22 mouse cellular contexts compared by ENCODE assay signal in genomic region chr14:30670161-30670560, GRCm38 (mm10). TPM values are rescaled to one million over a fixed set of nuclear protein-coding genes. Genes with fewer than 3 reads are reported as not detected.
DNase-seq lines count a peak whose midpoint lies in the region; ATAC-seq and TF ChIP-seq lines count a peak whose summit lies in the region.
"Had no signal": no experiment of that assay in that cellular context is flagged by ENCODE, and none has a peak within 500 bp of the region (broad histone marks: within the 10 kb centered on the region; RNA-seq: fewer than 3 reads in every experiment).

No protein-coding gene starts in this region.

- ATAC-seq in megakaryocyte, adult 5-6 weeks (ENCODE audit: poor library complexity, severe bottlenecking): no peak
- ATAC-seq in intestine, postnatal 0 days: no peak
- ATAC-seq: activated CD4-positive, CD25-positive, alpha-beta regulatory T cell, adult 4 months; CD4-positive, CD25-positive, alpha-beta regulatory T cell, adult 4 months; forebrain, embryonic 13.5 days; forebrain, embryonic 15.5 days; forebrain, postnatal 0 days; Patski had no signal

- WGBS in intestine, postnatal 0 days: 90% methylated on average over 6 of the region's 6 CpGs

- no peak for TF ChIP-seq CTCF in intestine, postnatal 0 days (IDR thresholded peaks at IDR 0.05; ENCODE audit: low read depth)

- DNase-seq in adrenal gland, adult (ENCODE audit: inconsistent age in 2 of 2, low spot score in 1 of 2): peak; percentile 77 to 81
- DNase-seq in adrenal gland, postnatal 4 days (ENCODE audit: low spot score in 2 of 2): no peak
- DNase-seq in adrenal gland, adult 2 months: peak; percentile 77
- DNase-seq in adrenal gland, postnatal 10 days: peak; percentile 54
- peak; percentile 50 for DNase-seq in adrenal gland, postnatal 25 days
- DNase-seq in kidney, postnatal 4 days: no peak
- DNase-seq: B cell, adult 2 months; cerebellum, adult 11-12 months; cerebellum, adult 2 months; cerebellum, adult 9-10 months; cerebellum, postnatal 10 days; cerebellum, postnatal 25 days; forebrain, postnatal 0 days had no signal

- H3K9ac ChIP-seq in intestine, postnatal 0 days (ENCODE audit: low read depth, low read length): no peak overlapping the region
- H3K9ac ChIP-seq: forebrain, embryonic 13.5 days; forebrain, embryonic 15.5 days; forebrain, postnatal 0 days had no signal

- no peaks in the 10 kb centered on the region for H3K4me1 ChIP-seq in intestine, postnatal 0 days (replicated peaks; ENCODE audit: control insufficient read depth, insufficient read depth, low read length)
- H3K4me1 ChIP-seq: forebrain, embryonic 13.5 days; forebrain, embryonic 15.5 days had no signal

- no peaks in the 10 kb centered on the region for H3K9me3 ChIP-seq in intestine, postnatal 0 days (ENCODE audit: control insufficient read depth)
- H3K9me3 ChIP-seq: forebrain, embryonic 13.5 days; forebrain, embryonic 15.5 days; G1E had no signal

- H3K27me3 ChIP-seq in intestine, postnatal 0 days (replicated peaks; ENCODE audit: control insufficient read depth, insufficient read depth, low read length): no peaks in the 10 kb centered on the region
- H3K27me3 ChIP-seq: CH12.LX; forebrain, embryonic 13.5 days; forebrain, embryonic 15.5 days; Patski had no signal

- H3K4me3 ChIP-seq in intestine, postnatal 0 days (ENCODE audit: low read depth, low read length): no peak overlapping the region
- H3K4me3 ChIP-seq: forebrain, embryonic 13.5 days; forebrain, embryonic 15.5 days had no signal

- peaks cover 68% of the 10 kb centered on the region for H3K36me3 ChIP-seq in intestine, postnatal 0 days (ENCODE audit: control insufficient read depth, insufficient read depth)

- no peak overlapping the region for H3K4me2 ChIP-seq in intestine, postnatal 0 days (replicated peaks; ENCODE audit: low read depth)
- H3K4me2 ChIP-seq: forebrain, embryonic 13.5 days; forebrain, embryonic 15.5 days had no signal

- no peak overlapping the region for H3K27ac ChIP-seq in intestine, postnatal 0 days (ENCODE audit: low read depth, low read length)
- H3K27ac ChIP-seq: forebrain, embryonic 13.5 days; forebrain, embryonic 15.5 days had no signal

RNA-seq across cellular contexts. Expression of gene Rft1, which starts 16.0 kb away (rescaled TPM):
- 10 to 100 TPM; 32.8 to 36.3 TPM for total RNA-seq in adrenal gland, postnatal 4 days (2021)
- 10 to 100 TPM; 24.7 to 25.4 TPM for total RNA-seq in adrenal gland, adult 2 months (2021)
- polyA plus RNA-seq in adrenal gland, adult 2 months (2012; rRNA removed): 16.3 and 17.1 TPM in 2 replicates
- 10 to 100 TPM; 21.2 to 24.2 TPM for total RNA-seq in adrenal gland, postnatal 10 days (2021)
- 23.7 and 32.8 TPM in 2 replicates for total RNA-seq in adrenal gland, postnatal 25 days (2021)
- total RNA-seq in megakaryocyte, adult 5-6 weeks (2015): 7.4 and 11.0 TPM in 2 replicates
- total RNA-seq in megakaryocyte, adult 5-6 weeks (2017): 12.8 TPM in 2 replicates
- polyA plus RNA-seq in intestine, postnatal 0 days (2015; fragmentation: Nextera tagmentation; extraction: Ambion mirVana): 8.4 and 9.0 TPM in 2 replicates

RNA-seq across cellular contexts. Expression of gene Prkcd, which starts 44.2 kb away (rescaled TPM):
- total RNA-seq in adrenal gland, postnatal 4 days (2021): 100 to 1,000 TPM; 197 to 224 TPM
- total RNA-seq in adrenal gland, adult 2 months (2021): 100 to 1,000 TPM in 1 of 2 experiments, 10 to 100 TPM in 1; 83.4 to 367 TPM
- 266 and 407 TPM in 2 replicates for polyA plus RNA-seq in adrenal gland, adult 2 months (2012; rRNA removed)
- 100 to 1,000 TPM in 1 of 2 experiments, 10 to 100 TPM in 1; 80.9 to 129 TPM for total RNA-seq in adrenal gland, postnatal 10 days (2021)
- total RNA-seq in adrenal gland, postnatal 25 days (2021): 210 and 237 TPM in 2 replicates
- total RNA-seq in megakaryocyte, adult 5-6 weeks (2015): 274 and 291 TPM in 2 replicates
- total RNA-seq in megakaryocyte, adult 5-6 weeks (2017): 424 and 451 TPM in 2 replicates
- polyA plus RNA-seq in intestine, postnatal 0 days (2015; fragmentation: Nextera tagmentation; extraction: Ambion mirVana): 54.7 and 60.6 TPM in 2 replicates

RNA-seq across cellular contexts. Expression of gene Sfmbt1, which starts 44.5 kb away (rescaled TPM):
- 10 to 100 TPM; 29.2 to 30.2 TPM for total RNA-seq in adrenal gland, postnatal 4 days (2021)
- 10 to 100 TPM; 20.9 to 27.0 TPM for total RNA-seq in adrenal gland, adult 2 months (2021)
- polyA plus RNA-seq in adrenal gland, adult 2 months (2012; rRNA removed): 0.66 and 0.81 TPM in 2 replicates
- total RNA-seq in adrenal gland, postnatal 10 days (2021): 10 to 100 TPM; 24.9 to 25.5 TPM
- total RNA-seq in adrenal gland, postnatal 25 days (2021): 28.4 and 35.0 TPM in 2 replicates
- 6.5 and 7.0 TPM in 2 replicates for total RNA-seq in megakaryocyte, adult 5-6 weeks (2015)
- total RNA-seq in megakaryocyte, adult 5-6 weeks (2017): 7.3 and 7.6 TPM in 2 replicates
- 11.4 and 14.6 TPM in 2 replicates for polyA plus RNA-seq in intestine, postnatal 0 days (2015; fragmentation: Nextera tagmentation; extraction: Ambion mirVana)

Comparison
In these comparisons a context has a peak if more than half of its experiments do, and no peak if none do; other contexts are left out.
1. DNase-seq: peak in adrenal gland, adult (2 of 2), adrenal gland, adult 2 months (single experiment), adrenal gland, postnatal 10 days (single experiment) and adrenal gland, postnatal 25 days (single experiment); none in adrenal gland, postnatal 4 days (0 of 2) and kidney, postnatal 4 days (0 of 2).